Mouse (Mus musculus): ENCODE data around the gene Gm20388.
"Not testable (repeated sequence)": the region's sequence is repeated elsewhere in the genome, so short reads cannot be mapped to it uniquely, and the experiment has no call there.

Gene Gm20388

GRCm38 (mm10) chr8:123414255-123414654, 3503.6 kb downstream of the Gm20388 start:
- no peak for DNase-seq

- DNase-seq: not testable (repeated sequence)
These were observed 3504.5 kb downstream of the Gm20388 start for GRCm38 (mm10) chr8:123414997-123415696.

- no peak for DNase-seq
These were observed 3505.6 kb downstream of the Gm20388 start for GRCm38 (mm10) chr8:123415967-123416943.

- no peak for DNase-seq
These were observed 3506.4 kb downstream of the Gm20388 start for GRCm38 (mm10) chr8:123416944-123417555.

- DNase-seq: no peak
These were observed 3509.1 kb downstream of the Gm20388 start for GRCm38 (mm10) chr8:123419711-123420110.

GRCm38 (mm10) chr8:123420525-123421281, 3510.1 kb downstream of the Gm20388 start:
- no peak for DNase-seq

- DNase-seq: no peak
These were observed 3510.7 kb downstream of the Gm20388 start for GRCm38 (mm10) chr8:123421325-123421724.

GRCm38 (mm10) chr8:123422056-123422780, 3511.6 kb downstream of the Gm20388 start:
- peak; percentile 79 for DNase-seq

- no peak for DNase-seq
These were observed 3512.1 kb downstream of the Gm20388 start for GRCm38 (mm10) chr8:123422781-123423159.

- DNase-seq: no peak
These were observed 3512.8 kb downstream of the Gm20388 start, which contains the start of gene Def8 for GRCm38 (mm10) chr8:123423441-123423840. Def8 (plus strand) TSS chr8:123423527.

GRCm38 (mm10) chr8:123426511-123427509, 3516.2 kb downstream of the Gm20388 start:
- DNase-seq: no peak

- no peak for DNase-seq
These were observed 3517.1 kb downstream of the Gm20388 start for GRCm38 (mm10) chr8:123427639-123428275.

- DNase-seq: no peak
These were observed 3517.8 kb downstream of the Gm20388 start for GRCm38 (mm10) chr8:123428343-123428893.

- DNase-seq: no peak
These were observed 3518.5 kb downstream of the Gm20388 start for GRCm38 (mm10) chr8:123428939-123429721.

- DNase-seq: not testable (repeated sequence)
These were observed 3519.0 kb downstream of the Gm20388 start for GRCm38 (mm10) chr8:123429722-123430013.

- DNase-seq: not testable (repeated sequence)
These were observed 3520.3 kb downstream of the Gm20388 start for GRCm38 (mm10) chr8:123430936-123431335.

GRCm38 (mm10) chr8:123431616-123432365, 3521.2 kb downstream of the Gm20388 start:
- no peak for DNase-seq

GRCm38 (mm10) chr8:123432381-123432780, 3521.7 kb downstream of the Gm20388 start:
- no peak for DNase-seq
